Mouse (Mus musculus) C2C12 (cell line): ENCODE measurements around the gene Cacna1c. TPM values are rescaled to one million over a fixed set of nuclear protein-coding genes. Genes with fewer than 3 reads are reported as not detected.

Experiments
- H3K27me3 ChIP-seq: one replicate; pipeline ENCODE4 v1.6.1; 2011; ENCODE audit not compliant: control insufficient read depth, insufficient read depth, insufficient read length
- H3K36me3 ChIP-seq: one replicate; pipeline ENCODE4 v1.6.1; 2011; ENCODE audit not compliant: control insufficient read depth, insufficient read depth
- H3K4me3 ChIP-seq: one replicate; pipeline ENCODE4 v1.5.1; 2011; ENCODE audit warnings: mild to moderate bottlenecking, control low read depth; ENCODE audit not compliant: poor library complexity, insufficient read depth, severe bottlenecking
- H3K79me2 ChIP-seq: one replicate; pipeline ENCODE4 v1.6.1; 2011; ENCODE audit not compliant: control insufficient read depth, insufficient read depth
- H3K79me3 ChIP-seq: one replicate; pipeline ENCODE4 v1.6.1; 2011; ENCODE audit warnings: low read depth, control low read depth
- H3ac ChIP-seq: one replicate; pipeline ENCODE3; 2011; ENCODE audit warnings: low read depth; ENCODE audit not compliant: control insufficient read depth, insufficient read length
- CEBPB ChIP-seq: IDR thresholded peaks from one replicate; pipeline ENCODE4 v1.6.1; 2011; ENCODE audit warnings: low read depth, mild to moderate bottlenecking, control low read depth, moderate library complexity
- CTCF ChIP-seq: IDR thresholded peaks from one replicate; pipeline ENCODE4 v1.5.1; 2011; ENCODE audit not compliant: control insufficient read depth, insufficient read depth, insufficient read length
- FOSL1 ChIP-seq: IDR thresholded peaks from one replicate; pipeline ENCODE4 v1.8.0; 2011; ENCODE audit warnings: mild to moderate bottlenecking, low read length; ENCODE audit not compliant: poor library complexity, insufficient read depth, severe bottlenecking
- MAX ChIP-seq: IDR thresholded peaks from one replicate; pipeline ENCODE4 v1.6.1; 2011; ENCODE audit warnings: mild to moderate bottlenecking, control low read depth
- MYOD1 ChIP-seq: IDR thresholded peaks from one replicate; pipeline ENCODE4 v1.6.1; 2011; ENCODE audit warnings: low read depth; ENCODE audit not compliant: control insufficient read depth, insufficient read length
- MYOG ChIP-seq: IDR thresholded peaks from one replicate; pipeline ENCODE4 v1.6.1; 2011; ENCODE audit not compliant: control insufficient read depth, insufficient read length; ENCODE audit errors: extremely low read depth
- USF1 ChIP-seq: IDR thresholded peaks from one replicate; pipeline ENCODE4 v1.6.1; 2011; ENCODE audit warnings: low read depth, mild to moderate bottlenecking, control low read depth, moderate library complexity
- polyA plus RNA-seq: library from polyadenylated mRNA; unstranded; fragments of >200 nt; fragmentation: generic; extraction: Trizol; gene quantifications from one replicate; pipeline ENCODE4 v1.2.1, GENCODE M21; 2012; ENCODE audit warnings: missing spikeins

Gene Cacna1c
- polyA plus RNA-seq, 1 experiment = not detected

DNA sequence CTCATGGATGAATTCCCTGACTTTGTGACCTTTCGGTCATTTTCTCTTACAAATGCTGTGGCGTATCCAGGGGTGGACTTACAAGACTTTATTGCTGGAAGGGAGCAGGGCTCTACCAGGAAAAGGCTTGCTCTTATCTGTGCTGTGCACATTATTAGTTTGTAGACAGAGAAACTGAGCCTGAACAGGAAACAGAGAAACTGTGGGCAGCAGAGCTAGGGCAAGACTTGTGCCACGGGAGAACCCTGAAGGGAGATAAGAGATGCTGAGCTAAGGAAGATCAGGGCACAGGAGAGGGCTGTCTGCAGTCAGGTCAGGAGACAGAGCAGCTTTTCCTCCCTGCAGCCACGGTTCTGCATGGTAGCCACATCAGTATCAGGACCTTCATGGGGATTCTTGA is 425.1 kb downstream of the Cacna1c start:
- no peaks in the 10 kb centered on the region for H3K36me3 ChIP-seq
- H3K4me3 ChIP-seq = no peak overlapping the region

DNA sequence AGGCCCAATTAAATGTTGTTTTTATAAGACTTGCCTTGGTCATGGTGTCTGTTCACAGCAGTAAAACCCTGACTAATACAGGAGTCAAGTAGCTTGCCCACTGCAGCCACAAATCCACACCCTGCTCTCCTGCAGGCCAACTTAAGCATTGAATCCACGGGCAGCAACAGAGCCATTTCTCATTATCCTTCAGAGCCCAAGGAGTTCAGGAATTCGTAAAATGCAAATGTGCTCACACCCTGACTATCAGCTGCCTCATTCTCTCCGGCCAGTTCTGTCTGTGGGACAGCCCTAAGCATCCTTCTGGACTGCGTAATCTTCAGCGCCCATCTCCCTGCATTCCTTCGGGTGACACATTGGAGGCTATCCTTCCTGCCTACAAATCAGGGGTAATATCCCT is 425.8 kb downstream of the Cacna1c start:
- TF ChIP-seq FOSL1 (no peak), CEBPB (no peak)
- Histone ChIP-seq H3ac (no peak overlapping the region), H3K79me2 (no peaks in the 10 kb centered on the region), H3K4me3 (no peak overlapping the region), H3K79me3 (no peaks in the 10 kb centered on the region), H3K36me3 (no peaks in the 10 kb centered on the region), H3K27me3 (no peaks in the 10 kb centered on the region)

More for the DNA sequence above, 425.1 kb downstream of the Cacna1c start:
- Histone ChIP-seq H3ac (no peak overlapping the region), H3K27me3 (no peaks in the 10 kb centered on the region), H3K79me3 (no peaks in the 10 kb centered on the region), H3K79me2 (no peaks in the 10 kb centered on the region)
- TF ChIP-seq USF1 = no peak
- TF ChIP-seq MYOD1 = no peak

DNA sequence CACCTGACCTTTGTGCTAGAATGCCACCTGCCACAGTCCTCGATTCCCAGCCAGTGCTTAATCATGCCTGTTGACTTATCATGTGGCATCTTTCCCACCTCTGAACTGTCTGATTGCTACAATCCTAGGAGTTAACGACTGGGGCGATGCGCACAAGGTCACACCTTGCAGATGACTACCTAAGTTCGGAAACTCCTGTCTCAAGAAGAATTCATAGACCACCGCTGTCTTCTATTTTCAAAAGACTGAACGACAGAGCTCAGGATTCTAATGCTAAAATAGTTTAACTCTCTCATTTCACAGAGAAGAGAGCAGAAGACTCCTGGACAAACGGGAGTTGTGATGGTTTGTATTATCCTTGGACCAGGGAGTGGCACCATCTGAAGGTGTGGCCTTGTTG is 426.4 kb downstream of the Cacna1c start:
- no peaks in the 10 kb centered on the region for H3K36me3 ChIP-seq
- no peaks in the 10 kb centered on the region for H3K79me2 ChIP-seq
- no peak overlapping the region for H3K4me3 ChIP-seq
- H3K27me3 ChIP-seq = no peaks in the 10 kb centered on the region
- H3K79me3 ChIP-seq = no peaks in the 10 kb centered on the region
- H3ac ChIP-seq = no peak overlapping the region
- TF ChIP-seq MYOD1 (no peak), MYOG (no peak), CTCF (no peak), FOSL1 (no peak), MAX (no peak), USF1 (no peak), CEBPB (no peak)

DNA sequence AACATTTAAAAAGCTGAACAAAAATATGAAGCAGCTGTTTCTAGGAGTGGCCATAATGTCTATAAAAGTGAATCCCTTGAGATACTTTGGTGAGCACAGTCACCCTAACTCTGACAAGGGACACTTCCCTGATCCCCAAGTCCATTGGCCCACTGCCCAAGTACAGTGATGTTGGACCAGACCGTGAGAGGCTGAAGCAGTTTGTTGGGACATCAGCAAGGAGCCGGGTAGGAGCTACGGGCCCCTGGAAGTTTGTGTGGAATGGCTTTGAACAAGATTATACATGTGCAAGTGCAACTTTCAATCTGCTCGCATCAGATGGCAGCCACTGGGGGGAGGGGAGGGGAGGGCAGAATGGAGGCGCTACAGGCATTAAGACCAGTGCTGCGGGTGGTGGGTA is 428.5 kb downstream of the Cacna1c start:
- Histone ChIP-seq H3ac (no peak overlapping the region), H3K27me3 (no peaks in the 10 kb centered on the region), H3K79me3 (no peaks in the 10 kb centered on the region), H3K79me2 (no peaks in the 10 kb centered on the region), H3K36me3 (no peaks in the 10 kb centered on the region), H3K4me3 (no peak overlapping the region)
- TF ChIP-seq MAX (no peak), MYOG (no peak), USF1 (no peak), CTCF (no peak), CEBPB (no peak), MYOD1 (no peak), FOSL1 (no peak)

DNA sequence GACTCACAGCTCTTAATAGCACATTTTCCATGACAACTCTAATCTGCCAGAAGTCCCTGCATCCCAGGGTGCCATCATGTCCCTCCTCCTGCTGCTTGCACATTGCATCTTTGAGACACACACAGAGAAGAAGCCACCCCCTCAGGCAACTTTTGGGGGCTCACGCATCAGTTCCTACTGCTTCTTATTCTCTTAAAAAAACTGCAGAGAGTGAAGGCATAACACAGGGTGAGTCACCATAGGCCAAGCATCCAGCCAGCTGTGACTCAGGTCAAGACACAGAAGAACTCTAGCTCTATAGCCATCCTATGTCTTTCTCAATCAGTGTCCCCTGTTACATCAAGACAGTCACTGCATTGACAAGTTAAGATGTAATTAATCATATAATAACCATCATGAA is 431.0 kb downstream of the Cacna1c start:
- Histone ChIP-seq H3K79me2 (no peaks in the 10 kb centered on the region), H3K79me3 (no peaks in the 10 kb centered on the region), H3K36me3 (no peaks in the 10 kb centered on the region), H3ac (no peak overlapping the region), H3K27me3 (peaks cover 6% of the 10 kb centered on the region), H3K4me3 (no peak overlapping the region)
- TF ChIP-seq USF1 (no peak), MAX (no peak), FOSL1 (no peak), CEBPB (no peak), MYOG (no peak), CTCF (no peak), MYOD1 (no peak)

DNA sequence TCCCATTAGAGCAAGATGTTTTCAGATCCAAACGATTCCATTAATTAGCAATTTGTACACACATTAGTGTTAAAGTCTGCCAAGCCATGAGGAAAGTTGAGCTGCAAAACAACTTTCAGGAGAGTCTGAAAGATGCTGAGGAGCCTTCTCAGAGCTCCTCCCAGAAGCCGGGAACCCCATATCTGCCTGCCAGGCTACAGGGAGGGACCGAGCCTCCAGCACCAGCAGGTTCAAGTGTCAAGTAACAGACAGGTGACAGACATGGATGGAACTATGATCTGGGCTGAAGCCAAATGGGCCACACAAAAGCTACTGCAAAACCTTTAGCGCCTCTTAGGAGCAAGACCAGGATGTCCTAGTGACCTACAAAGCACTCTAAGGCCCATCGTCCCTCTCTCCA is 437.2 kb downstream of the Cacna1c start:
- Histone ChIP-seq H3K79me2 (no peaks in the 10 kb centered on the region), H3K4me3 (no peak overlapping the region), H3K27me3 (peaks cover 17% of the 10 kb centered on the region), H3K36me3 (no peaks in the 10 kb centered on the region), H3ac (no peak overlapping the region), H3K79me3 (no peaks in the 10 kb centered on the region)
- TF ChIP-seq USF1 (no peak), CEBPB (no peak), MYOG (no peak), CTCF (no peak), MAX (no peak), FOSL1 (no peak), MYOD1 (no peak)
